In the genomic region with DNA sequence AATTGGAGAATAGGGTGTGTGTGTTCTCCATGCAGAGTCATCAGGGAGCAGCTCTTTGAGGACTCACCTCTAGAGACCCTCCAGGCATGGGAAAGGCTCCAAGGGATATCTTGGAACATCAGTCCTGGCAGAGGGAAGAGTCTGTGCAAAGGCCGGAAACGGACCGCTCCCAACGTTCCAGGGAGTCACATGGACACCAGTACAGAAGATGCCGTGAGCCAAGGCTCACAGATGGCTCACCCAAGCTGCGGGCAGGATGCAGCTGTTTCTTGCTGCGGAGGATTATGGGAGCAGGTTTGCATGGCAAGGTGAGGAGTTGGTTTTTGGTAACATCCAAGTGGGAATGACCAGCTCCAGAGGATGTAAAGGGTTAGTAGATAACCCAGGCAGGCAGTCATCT, we compare ENCODE assay signal across 20 mouse cellular contexts. TPM values are rescaled to one million over a fixed set of nuclear protein-coding genes. Genes with fewer than 3 reads are reported as not detected.
"Had no signal": no experiment of that assay in that cellular context is flagged by ENCODE, and none has a peak within 500 bp of the region (broad histone marks: within the 10 kb centered on the region; RNA-seq: fewer than 3 reads in every experiment).

No protein-coding gene starts in this region.

- H3K27ac ChIP-seq: kidney, embryonic 15.5 days; left cerebral cortex, adult 2 months; liver, embryonic 13.5 days; midbrain, embryonic 13.5 days had no signal

- H3K4me1 ChIP-seq: liver, embryonic 13.5 days had no signal

- H3K9ac ChIP-seq: kidney, embryonic 15.5 days; liver, embryonic 13.5 days; liver, postnatal 0 days; midbrain, embryonic 13.5 days had no signal

- H3K9me3 ChIP-seq: kidney, embryonic 15.5 days; liver, embryonic 13.5 days; midbrain, embryonic 13.5 days had no signal

- DNase-seq: kidney, adult 18-20 months; liver; liver, embryonic 13.5 days; liver, postnatal 0 days; lung, postnatal 36 days; right cerebral cortex, postnatal 14 days; thymus, adult 18-20 months; thymus, postnatal 14 days had no signal

- ATAC-seq: liver, postnatal 0 days; midbrain, embryonic 13.5 days had no signal

- H3K36me3 ChIP-seq: kidney, embryonic 15.5 days; liver, embryonic 13.5 days; midbrain, embryonic 13.5 days had no signal

- H3K4me3 ChIP-seq: kidney, embryonic 15.5 days; left cerebral cortex, adult 2 months; liver, embryonic 13.5 days; midbrain, embryonic 13.5 days had no signal

- H3K4me2 ChIP-seq: kidney, embryonic 15.5 days; liver, embryonic 13.5 days; midbrain, embryonic 13.5 days had no signal

RNA-seq across cellular contexts. Expression of a gene that starts 3.9 kb away (rescaled TPM):
- total RNA-seq: layer of hippocampus, postnatal 25 days; left cerebral cortex, adult 2 months; left cerebral cortex, postnatal 14 days; megakaryocyte progenitor cell, adult 5-6 weeks; midbrain, postnatal 0 days had no signal
- polyA plus RNA-seq: kidney, embryonic 15.5 days; limb, embryonic 11.5 days; liver, embryonic 13.5 days; liver, postnatal 0 days; lung, embryonic 16.5 days; midbrain, embryonic 13.5 days; midbrain, postnatal 0 days; neural tube, embryonic 14.5 days; small intestine, adult 2 months; stomach, embryonic 16.5 days had no signal

RNA-seq across cellular contexts. Expression of a gene that starts 6.5 kb away (rescaled TPM):
- total RNA-seq: megakaryocyte progenitor cell, adult 5-6 weeks had no signal
